Mouse (Mus musculus) megakaryocyte-erythroid progenitor cell, adult 5-6 weeks (primary cell): ENCODE results near the gene Pigm. TPM values are rescaled to one million over a fixed set of nuclear protein-coding genes. Genes with fewer than 3 reads are reported as not detected.

ENCODE experiments used
- total RNA-seq, 2 experiments: library from RNA; stranded (forward) in 1 of 2; stranded (reverse) in 1 of 2; fragments of 200-1000, 215-1000 nt in 1 of 2; fragments of >200 nt in 1 of 2; fragmentation: Nextera tagmentation in 1 of 2; gene quantifications; 2 replicates each; pipeline ENCODE4 v1.2.3; 2014 to 2017

Pigm gene
- total RNA-seq, 2 experiments from 2014 or later: 16.4 to 18.2 TPM

Other genes starting within 250 kb of the Pigm start
- 31.6 and 53.9 TPM in 2 replicates for gene Pex19, start 249.8 kb upstream of the Pigm start, total RNA-seq (2014; fragmentation: Nextera tagmentation)
- 45.1 and 48.2 TPM in 2 replicates for gene Pex19, start 249.8 kb upstream of the Pigm start, total RNA-seq (2017)
- gene Dcaf8, start 228.5 kb upstream of the Pigm start, total RNA-seq (2014; fragmentation: Nextera tagmentation): 106 and 110 TPM in 2 replicates
- 132 and 142 TPM in 2 replicates for gene Dcaf8, start 228.5 kb upstream of the Pigm start, total RNA-seq (2017)
- gene Pea15a, start 169.7 kb upstream of the Pigm start, total RNA-seq (2014; fragmentation: Nextera tagmentation): 0.50 and 4.7 TPM in 2 replicates
- gene Pea15a, start 169.7 kb upstream of the Pigm start, total RNA-seq (2017): 2.0 TPM in 1 of 2 replicates, not detected in the other
- gene Casq1, start 156.7 kb upstream of the Pigm start, total RNA-seq (2014; fragmentation: Nextera tagmentation): not detected in 2 replicates
- not detected in 2 replicates for gene Casq1, start 156.7 kb upstream of the Pigm start, total RNA-seq (2017)
- not detected in 2 replicates for gene Atp1a4, start 118.1 kb upstream of the Pigm start, total RNA-seq (2014; fragmentation: Nextera tagmentation)
- gene Atp1a4, start 118.1 kb upstream of the Pigm start, total RNA-seq (2017): not detected in 2 replicates
- 9.3 and 23.6 TPM in 2 replicates for gene Igsf8, start 114.9 kb upstream of the Pigm start, total RNA-seq (2014; fragmentation: Nextera tagmentation)
- gene Igsf8, start 114.9 kb upstream of the Pigm start, total RNA-seq (2017): 9.7 and 16.4 TPM in 2 replicates
- gene Atp1a2, start 78.5 kb upstream of the Pigm start, total RNA-seq (2014; fragmentation: Nextera tagmentation): not detected in 2 replicates
- gene Atp1a2, start 78.5 kb upstream of the Pigm start, total RNA-seq (2017): not detected in 2 replicates
- not detected in 2 replicates for gene Kcnj9, start 47.2 kb upstream of the Pigm start, total RNA-seq (2014; fragmentation: Nextera tagmentation)
- not detected in 2 replicates for gene Kcnj9, start 47.2 kb upstream of the Pigm start, total RNA-seq (2017)
- gene Kcnj10, start 35.3 kb upstream of the Pigm start, total RNA-seq (2014; fragmentation: Nextera tagmentation): not detected in 2 replicates
- gene Kcnj10, start 35.3 kb upstream of the Pigm start, total RNA-seq (2017): 0.15 and 0.75 TPM in 2 replicates
- gene Slamf9, start 98.8 kb downstream of the Pigm start, total RNA-seq (2014; fragmentation: Nextera tagmentation): not detected in 2 replicates
- gene Slamf9, start 98.8 kb downstream of the Pigm start, total RNA-seq (2017): not detected in 2 replicates
- not detected in 2 replicates for gene Igsf9, start 105.2 kb downstream of the Pigm start, total RNA-seq (2014; fragmentation: Nextera tagmentation)
- 0.09 TPM in 1 of 2 replicates, not detected in the other for gene Igsf9, start 105.2 kb downstream of the Pigm start, total RNA-seq (2017)
- gene Tagln2, start 123.5 kb downstream of the Pigm start, total RNA-seq (2014; fragmentation: Nextera tagmentation): 244 and 269 TPM in 2 replicates
- 147 and 171 TPM in 2 replicates for gene Tagln2, start 123.5 kb downstream of the Pigm start, total RNA-seq (2017)
- not detected in 2 replicates for gene Cfap45, start 144.3 kb downstream of the Pigm start, total RNA-seq (2014; fragmentation: Nextera tagmentation)
- gene Cfap45, start 144.3 kb downstream of the Pigm start, total RNA-seq (2017): 0.75 TPM in 1 of 2 replicates, not detected in the other
- not detected in 2 replicates for gene Vsig8, start 179.4 kb downstream of the Pigm start, total RNA-seq (2014; fragmentation: Nextera tagmentation)
- not detected in 2 replicates for gene Vsig8, start 179.4 kb downstream of the Pigm start, total RNA-seq (2017)
- gene Slamf8, start 214.0 kb downstream of the Pigm start, total RNA-seq (2014; fragmentation: Nextera tagmentation): not detected in 2 replicates
- gene Slamf8, start 214.0 kb downstream of the Pigm start, total RNA-seq (2017): not detected in 2 replicates
- not detected in 2 replicates for gene Fcrl6, start 226.0 kb downstream of the Pigm start, total RNA-seq (2014; fragmentation: Nextera tagmentation)
- not detected in 2 replicates for gene Fcrl6, start 226.0 kb downstream of the Pigm start, total RNA-seq (2017)